Mouse (Mus musculus) liver, postnatal 0 days (tissue): ENCODE data around the gene Agbl5.

Source experiments
- CTCF ChIP-seq: sonication (generic); IDR thresholded peaks from 2 replicates; pipeline ENCODE4 v1.5.1; 2016; ENCODE audit warnings: antibody characterized with exemption, low read depth
- EP300 ChIP-seq: IDR thresholded peaks from 2 replicates; pipeline ENCODE4 v1.6.1; 2016; ENCODE audit warnings: antibody characterized with exemption, low read depth, mild to moderate bottlenecking

- TF ChIP-seq CTCF (no peak), EP300 (peak; percentile 30; the same call in 1 of the 2 replicates)
Observed at GRCm38 (mm10) chr5:30907413-30908059, 19.0 kb downstream of the Agbl5 start, which contains the start of gene Ost4.
